Mouse (Mus musculus) testis, postnatal 10 days (tissue): Measurements from ENCODE around the gene Fam50a.

ENCODE experiments used
- DNase-seq: peaks from one replicate; pipeline ENCODE4 v3.0.0; 2021; ENCODE audit warnings: low spot score

Fam50a gene

GRCm38 (mm10) chrX:74312540-74313464 is at the start of gene Fam50a:
TSS of gene Fam50a (plus strand) at chrX:74313033.
- DNase-seq = peak; percentile 86

GRCm38 (mm10) chrX:74269736-74270061 is 43.1 kb upstream of the Fam50a start:
- DNase-seq = no peak

GRCm38 (mm10) chrX:74270062-74270901 is 42.6 kb upstream of the Fam50a start, which contains the start of gene Rpl10:
TSS of gene Rpl10 (plus strand) at chrX:74270812.
- peak; percentile 86 for DNase-seq

GRCm38 (mm10) chrX:74270902-74271551 is 41.8 kb upstream of the Fam50a start:
- peak; percentile 52 for DNase-seq

GRCm38 (mm10) chrX:74273422-74274322 is 39.2 kb upstream of the Fam50a start:
- no peak for DNase-seq

- DNase-seq = no peak
These were observed 34.9 kb upstream of the Fam50a start for GRCm38 (mm10) chrX:74277916-74278315.

- no peak for DNase-seq
These were observed 31.6 kb upstream of the Fam50a start for GRCm38 (mm10) chrX:74281041-74281731.

- DNase-seq = peak; percentile 74
These were observed 31.0 kb upstream of the Fam50a start, which contains the start of the genes Taz and Dnase1l1 for GRCm38 (mm10) chrX:74281732-74282394. TSS of gene Taz (plus strand) at chrX:74281912. TSS of gene Dnase1l1 (minus strand) at chrX:74282337.

GRCm38 (mm10) chrX:74282395-74283091 is 30.3 kb upstream of the Fam50a start:
- DNase-seq = peak; percentile 90

- no peak for DNase-seq
These were observed 29.8 kb upstream of the Fam50a start for GRCm38 (mm10) chrX:74283092-74283437.

- DNase-seq = no peak
These were observed 19.4 kb upstream of the Fam50a start for GRCm38 (mm10) chrX:74293431-74293830.

GRCm38 (mm10) chrX:74296538-74297448 is 16.0 kb upstream of the Fam50a start, which contains the start of gene Atp6ap1:
TSS of gene Atp6ap1 (plus strand) at chrX:74297097.
- DNase-seq = peak; percentile 95

- no peak for DNase-seq
These were observed 14.5 kb upstream of the Fam50a start for GRCm38 (mm10) chrX:74298348-74298747.

GRCm38 (mm10) chrX:74299721-74300120 is 13.1 kb upstream of the Fam50a start:
- DNase-seq = no peak

- peak; percentile 76 for DNase-seq
These were observed 7.7 kb upstream of the Fam50a start, which contains the start of gene Gdi1 for GRCm38 (mm10) chrX:74304867-74305700. TSS of gene Gdi1 (plus strand) at chrX:74304998.

- peak; percentile 80 for DNase-seq
These were observed 15.9 kb downstream of the Fam50a start, which contains the start of gene Plxna3 for GRCm38 (mm10) chrX:74328725-74329161. TSS of gene Plxna3 (plus strand) at chrX:74329066.

GRCm38 (mm10) chrX:74329215-74329671 is 16.4 kb downstream of the Fam50a start:
- DNase-seq = no peak
